Mouse (Mus musculus) left cerebral cortex, postnatal 25 days (tissue): ENCODE results near the gene Gm14692. TPM values are rescaled to one million over a fixed set of nuclear protein-coding genes. Genes with fewer than 3 reads are reported as not detected.
"Not testable (repeated sequence)": the region's sequence is repeated elsewhere in the genome, so short reads cannot be mapped to it uniquely, and the experiment has no call there.

Experiments used
- DNase-seq, 2 experiments: peaks; one replicate each; pipeline ENCODE4 v3.0.0; 2022; ENCODE audit warnings: low spot score in 2 of 2, mixed read lengths in 1 of 2
- intact Hi-C: fragments of 180-260 bp; cut with DNase I; formaldehyde crosslinking; loops from one replicate; pipeline ENCODE4 v1.15.1; 2025
- total RNA-seq, 2 experiments: library from RNA; stranded (reverse); gene quantifications; 2 replicates each; pipeline ENCODE4 v1.2.3; 2021

Gene Gm14692
- not detected for total RNA-seq

DNA sequence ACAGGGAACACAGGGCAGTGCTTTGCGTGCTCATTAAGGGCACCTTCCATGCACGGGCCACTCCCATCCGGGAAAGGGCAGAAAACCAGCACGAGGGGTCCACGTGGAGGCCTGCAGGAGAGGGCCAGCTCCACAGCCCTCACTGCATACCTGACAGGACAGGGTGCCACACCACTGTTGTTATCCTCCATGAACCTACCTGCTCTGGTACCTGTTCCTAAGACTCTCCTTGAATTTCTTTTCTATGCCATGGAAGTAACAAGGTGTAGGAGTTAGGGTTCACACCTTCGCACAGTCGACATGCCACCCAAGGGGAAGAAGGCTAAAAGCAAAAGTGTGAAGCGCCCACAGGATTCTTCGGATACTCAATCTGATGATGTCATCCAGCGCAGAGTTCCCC lies at the start of gene Gm14692:
Gm14692 (plus strand) TSS at position 301 of the 400 bp plus-strand sequence.
- DNase-seq, intact Hi-C loops: not testable (repeated sequence)

DNA sequence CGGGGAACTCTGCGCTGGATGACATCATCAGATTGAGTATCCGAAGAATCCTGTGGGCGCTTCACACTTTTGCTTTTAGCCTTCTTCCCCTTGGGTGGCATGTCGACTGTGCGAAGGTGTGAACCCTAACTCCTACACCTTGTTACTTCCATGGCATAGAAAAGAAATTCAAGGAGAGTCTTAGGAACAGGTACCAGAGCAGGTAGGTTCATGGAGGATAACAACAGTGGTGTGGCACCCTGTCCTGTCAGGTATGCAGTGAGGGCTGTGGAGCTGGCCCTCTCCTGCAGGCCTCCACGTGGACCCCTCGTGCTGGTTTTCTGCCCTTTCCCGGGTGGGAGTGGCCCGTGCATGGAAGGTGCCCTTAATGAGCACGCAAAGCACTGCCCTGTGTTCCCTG lies 2.0 kb upstream of the Gm14692 start, which contains the start of gene Gm1140:
Gm1140 (minus strand) TSS at position 101 of the 400 bp plus-strand sequence.
- intact Hi-C loops: not testable (repeated sequence)

More for the DNA sequence above, 2.0 kb upstream of the Gm14692 start, which contains the start of gene Gm1140:
- not testable (repeated sequence) for DNase-seq

Other genes with a start within 250 kb of the Gm14692 start
- gene Gm1140, start 2.1 kb upstream of the Gm14692 start, total RNA-seq: not detected
- not detected for gene 4933436I01Rik, start 225.8 kb downstream of the Gm14692 start, total RNA-seq